Mouse (Mus musculus): ENCODE measurements around the gene Aph1a. TPM values are rescaled to one million over a fixed set of nuclear protein-coding genes. Genes with fewer than 3 reads are reported as not detected.

Gene Aph1a
- polyA plus RNA-seq, 1 experiment: 17.6 TPM

GRCm38 (mm10) chr3:95899800-95900524 is 6.2 kb downstream of the Aph1a start:
- H3K27ac ChIP-seq (ENCODE audit: control insufficient read depth, insufficient read depth, low read depth, low read length): no peak overlapping the region
- H3K4me1 ChIP-seq (ENCODE audit: control insufficient read depth, insufficient read depth, low read length): peaks cover 11% of the 10 kb centered on the region
- TF ChIP-seq CTCF (IDR thresholded peaks at IDR 0.05; ENCODE audit: control insufficient read depth, insufficient read depth, insufficient replicate concordance, low read depth, low read length) (no peak), POLR2A (IDR thresholded peaks at IDR 0.05; ENCODE audit: control insufficient read depth, low read depth, low read length) (no peak)

GRCm38 (mm10) chr3:95901616-95902372 is 8.0 kb downstream of the Aph1a start:
- Histone ChIP-seq H3K4me1 (ENCODE audit: control insufficient read depth, insufficient read depth, low read length) (peaks cover 16% of the 10 kb centered on the region), H3K27ac (ENCODE audit: control insufficient read depth, insufficient read depth, low read depth, low read length) (no peak overlapping the region), H3K4me3 (ENCODE audit: control insufficient read depth, low read depth, low read length) (no peak overlapping the region), H3K27me3 (ENCODE audit: control insufficient read depth, insufficient read depth, low read length) (no peaks in the 10 kb centered on the region), H3K36me3 (ENCODE audit: control insufficient read depth, insufficient read depth, low read length) (no peaks in the 10 kb centered on the region)
- TF ChIP-seq CTCF (IDR thresholded peaks at IDR 0.05; ENCODE audit: control insufficient read depth, insufficient read depth, insufficient replicate concordance, low read depth, low read length) (no peak), POLR2A (IDR thresholded peaks at IDR 0.05; ENCODE audit: control insufficient read depth, low read depth, low read length) (no peak)

More at GRCm38 (mm10) chr3:95899800-95900524, 6.2 kb downstream of the Aph1a start:
- H3K27me3 ChIP-seq (ENCODE audit: control insufficient read depth, insufficient read depth, low read length): no peaks in the 10 kb centered on the region
- H3K4me3 ChIP-seq (ENCODE audit: control insufficient read depth, low read depth, low read length): no peak overlapping the region
- no peaks in the 10 kb centered on the region for H3K36me3 ChIP-seq (ENCODE audit: control insufficient read depth, insufficient read depth, low read length)

- no peak overlapping the region for H3K27ac ChIP-seq (ENCODE audit: control insufficient read depth, insufficient read depth, low read depth, low read length)
- H3K4me3 ChIP-seq (ENCODE audit: control insufficient read depth, low read depth, low read length): no peak overlapping the region
- H3K27me3 ChIP-seq (ENCODE audit: control insufficient read depth, insufficient read depth, low read length): no peaks in the 10 kb centered on the region
- no peaks in the 10 kb centered on the region for H3K36me3 ChIP-seq (ENCODE audit: control insufficient read depth, insufficient read depth, low read length)
- H3K4me1 ChIP-seq (ENCODE audit: control insufficient read depth, insufficient read depth, low read length): peaks cover 18% of the 10 kb centered on the region
- TF ChIP-seq POLR2A (IDR thresholded peaks at IDR 0.05; ENCODE audit: control insufficient read depth, low read depth, low read length): no peak
- no peak for TF ChIP-seq CTCF (IDR thresholded peaks at IDR 0.05; ENCODE audit: control insufficient read depth, insufficient read depth, insufficient replicate concordance, low read depth, low read length)
These were observed 8.5 kb downstream of the Aph1a start for GRCm38 (mm10) chr3:95902373-95902625.

- TF ChIP-seq CTCF (IDR thresholded peaks at IDR 0.05; ENCODE audit: control insufficient read depth, insufficient read depth, insufficient replicate concordance, low read depth, low read length): no peak
- TF ChIP-seq POLR2A (IDR thresholded peaks at IDR 0.05; ENCODE audit: control insufficient read depth, low read depth, low read length): no peak
- H3K36me3 ChIP-seq (ENCODE audit: control insufficient read depth, insufficient read depth, low read length): no peaks in the 10 kb centered on the region
These were observed 8.9 kb downstream of the Aph1a start for GRCm38 (mm10) chr3:95902643-95903042.

GRCm38 (mm10) chr3:95903753-95904502 is 10.2 kb downstream of the Aph1a start:
- Histone ChIP-seq H3K27ac (ENCODE audit: control insufficient read depth, insufficient read depth, low read depth, low read length) (peak overlapping the region; percentile 25; the same call in 1 of the 2 replicates), H3K4me1 (ENCODE audit: control insufficient read depth, insufficient read depth, low read length) (peaks cover 18% of the 10 kb centered on the region), H3K4me3 (ENCODE audit: control insufficient read depth, low read depth, low read length) (no peak overlapping the region; the same call in 1 of the 2 replicates), H3K36me3 (ENCODE audit: control insufficient read depth, insufficient read depth, low read length) (no peaks in the 10 kb centered on the region), H3K27me3 (ENCODE audit: control insufficient read depth, insufficient read depth, low read length) (no peaks in the 10 kb centered on the region)
- no peak for TF ChIP-seq POLR2A (IDR thresholded peaks at IDR 0.05; ENCODE audit: control insufficient read depth, low read depth, low read length)
- TF ChIP-seq CTCF (IDR thresholded peaks at IDR 0.05; ENCODE audit: control insufficient read depth, insufficient read depth, insufficient replicate concordance, low read depth, low read length): no peak

More at GRCm38 (mm10) chr3:95902643-95903042, 8.9 kb downstream of the Aph1a start:
- Histone ChIP-seq H3K4me3 (ENCODE audit: control insufficient read depth, low read depth, low read length) (no peak overlapping the region), H3K27ac (ENCODE audit: control insufficient read depth, insufficient read depth, low read depth, low read length) (no peak overlapping the region), H3K4me1 (ENCODE audit: control insufficient read depth, insufficient read depth, low read length) (peaks cover 18% of the 10 kb centered on the region), H3K27me3 (ENCODE audit: control insufficient read depth, insufficient read depth, low read length) (no peaks in the 10 kb centered on the region)

GRCm38 (mm10) chr3:95904568-95904967 is 10.8 kb downstream of the Aph1a start, which contains the start of gene Car14:
TSS of gene Car14 (minus strand) at chr3:95904691.
- Histone ChIP-seq H3K4me3 (ENCODE audit: control insufficient read depth, low read depth, low read length) (peak within 1 kb of the TSS; percentile 28; the same call in 1 of the 2 replicates), H3K27me3 (ENCODE audit: control insufficient read depth, insufficient read depth, low read length) (no peaks in the 10 kb centered on the region), H3K27ac (ENCODE audit: control insufficient read depth, insufficient read depth, low read depth, low read length) (peak within 1 kb of the TSS; percentile 25), H3K36me3 (ENCODE audit: control insufficient read depth, insufficient read depth, low read length) (no peaks in the 10 kb centered on the region), H3K4me1 (ENCODE audit: control insufficient read depth, insufficient read depth, low read length) (peaks cover 18% of the 10 kb centered on the region)
- no peak for TF ChIP-seq CTCF (IDR thresholded peaks at IDR 0.05; ENCODE audit: control insufficient read depth, insufficient read depth, insufficient replicate concordance, low read depth, low read length)
- 0 out of 2 replicates have a peak, but pooled peaks have one; percentile 18 for TF ChIP-seq POLR2A (IDR thresholded peaks at IDR 0.05; ENCODE audit: control insufficient read depth, low read depth, low read length)

All from testis, adult 2 months (tissue).